Mouse (Mus musculus) CH12.LX (cell line): Measurements from ENCODE around the gene Il20rb. TPM values are rescaled to one million over a fixed set of nuclear protein-coding genes. Genes with fewer than 3 reads are reported as not detected.

Source experiments
- DNase-seq: peaks from one replicate; pipeline ENCODE4 v3.0.0-alpha.2; 2013; ENCODE audit errors: extremely low read depth
- H3K27ac ChIP-seq: 2 replicates; pipeline ENCODE4 v1.5.1; 2012; ENCODE audit warnings: low read depth, mild to moderate bottlenecking, control low read depth, moderate library complexity; ENCODE audit not compliant: insufficient read depth
- H3K27me3 ChIP-seq: replicated peaks from 2 replicates; pipeline ENCODE3; 2012; ENCODE audit warnings: inconsistent platforms
- H3K36me3 ChIP-seq, 2 experiments: replicated peaks in 1 of 2; 2 replicates each; pipeline versions ENCODE3 to v1.6.1; 2012; ENCODE audit warnings: inconsistent platforms in 1 of 2, low read length in 1 of 2, mild to moderate bottlenecking in 1 of 2, mixed read lengths in 1 of 2, moderate library complexity in 1 of 2; ENCODE audit not compliant: control insufficient read depth in 1 of 2, insufficient read depth in 1 of 2
- H3K4me1 ChIP-seq, 2 experiments: 2 replicates each; pipeline ENCODE4 v1.6.1; 2012; ENCODE audit warnings: inconsistent platforms in 1 of 2, moderate library complexity in 1 of 2; ENCODE audit not compliant: insufficient read depth in 2 of 2, control insufficient read depth in 1 of 2
- H3K4me2 ChIP-seq: 2 replicates; pipeline ENCODE4 v1.6.1; 2012; ENCODE audit warnings: low read depth, mild to moderate bottlenecking, control low read depth; ENCODE audit not compliant: poor library complexity, insufficient read depth, severe bottlenecking
- H3K4me3 ChIP-seq, 3 experiments: fragments of 150-350 bp in 1 of 3; sonication (generic) in 1 of 3; replicated peaks in 1 of 3; 2 replicates each; pipeline versions ENCODE3 to v1.5.1; 2011 to 2012; ENCODE audit warnings: low read depth in 2 of 3, low read length in 2 of 3, mild to moderate bottlenecking in 2 of 3, moderate library complexity in 2 of 3, control low read depth in 1 of 3, improper control_type of control experiment in 1 of 3, inconsistent platforms in 1 of 3, mixed read lengths in 1 of 3; ENCODE audit not compliant: poor library complexity in 1 of 3
- H3K79me2 ChIP-seq: replicated peaks from 2 replicates; pipeline ENCODE4 v1.6.1; 2012; ENCODE audit warnings: mild to moderate bottlenecking, moderate library complexity; ENCODE audit not compliant: control insufficient read depth, poor library complexity, insufficient read depth, severe bottlenecking; ENCODE audit errors: extremely low read depth
- H3K9ac ChIP-seq: 2 replicates; pipeline ENCODE4 v1.6.1; 2012; ENCODE audit warnings: low read depth, mild to moderate bottlenecking, control low read depth, moderate library complexity; ENCODE audit not compliant: insufficient read depth
- H3K9me3 ChIP-seq: replicated peaks from 2 replicates; pipeline ENCODE3; 2012; ENCODE audit warnings: low read length, inconsistent platforms, mixed read lengths
- CHD2 ChIP-seq: IDR thresholded peaks from 2 replicates; pipeline ENCODE4 v1.6.1; 2011; ENCODE audit warnings: low read length, improper control_type of control experiment
- E2F4 ChIP-seq: IDR thresholded peaks from 2 replicates; pipeline ENCODE4 v1.6.1; 2011; ENCODE audit warnings: low read depth, low read length, improper control_type of control experiment; ENCODE audit not compliant: insufficient replicate concordance
- ELF1 ChIP-seq: IDR thresholded peaks from 2 replicates; pipeline ENCODE4 v1.6.1; 2014; ENCODE audit warnings: low read depth, mild to moderate bottlenecking, inconsistent platforms, low read length, improper control_type of control experiment
- ETS1 ChIP-seq: conservative IDR thresholded peaks from 2 replicates; pipeline ENCODE4 v1.6.1; 2012; ENCODE audit warnings: low read depth, mild to moderate bottlenecking, inconsistent platforms, low read length, improper control_type of control experiment, moderate library complexity
- GABPA ChIP-seq: IDR thresholded peaks from 2 replicates; pipeline ENCODE4 v1.6.1; 2012; ENCODE audit warnings: low read depth, low read length, improper control_type of control experiment, inconsistent platforms; ENCODE audit not compliant: insufficient replicate concordance
- JUN ChIP-seq: IDR thresholded peaks from 2 replicates; pipeline ENCODE4 v1.6.1; 2011; ENCODE audit warnings: low read depth, mild to moderate bottlenecking, low read length, improper control_type of control experiment, moderate library complexity; ENCODE audit not compliant: insufficient read depth
- JUND ChIP-seq: conservative IDR thresholded peaks from 2 replicates; pipeline ENCODE4 v1.6.1; 2011; ENCODE audit warnings: low read depth, low read length, improper control_type of control experiment
- MAFK ChIP-seq: IDR thresholded peaks from 2 replicates; pipeline ENCODE4 v1.6.1; 2011; ENCODE audit warnings: low read length, improper control_type of control experiment; ENCODE audit not compliant: insufficient replicate concordance
- MAZ ChIP-seq: IDR thresholded peaks from 2 replicates; pipeline ENCODE4 v1.6.1; 2012; ENCODE audit warnings: low read depth, mild to moderate bottlenecking, inconsistent platforms, low read length, improper control_type of control experiment, moderate library complexity
- MEF2A ChIP-seq: IDR thresholded peaks from 2 replicates; pipeline ENCODE4 v1.6.1; 2014; ENCODE audit warnings: low read depth, mild to moderate bottlenecking, inconsistent platforms, low read length, improper control_type of control experiment, borderline replicate concordance
- RAD21 ChIP-seq: IDR thresholded peaks from 2 replicates; pipeline ENCODE4 v1.6.1; 2011; ENCODE audit warnings: low read depth, mild to moderate bottlenecking, low read length, improper control_type of control experiment, moderate library complexity
- SMC3 ChIP-seq: IDR thresholded peaks from 2 replicates; pipeline ENCODE4 v1.6.1; 2011; ENCODE audit warnings: low read depth, low read length, improper control_type of control experiment
- ZKSCAN1 ChIP-seq: IDR thresholded peaks from 2 replicates; pipeline ENCODE4 v1.6.1; 2012; ENCODE audit warnings: low read depth, inconsistent platforms, low read length, improper control_type of control experiment, borderline replicate concordance
- ZNF384 ChIP-seq: IDR thresholded peaks from 2 replicates; pipeline ENCODE4 v1.6.1; 2012; ENCODE audit warnings: low read depth, low read length, improper control_type of control experiment, inconsistent platforms
- dilution Hi-C: fragments of 300-500 bp; cut with MboI; formaldehyde crosslinking; loops from 2 replicates; pipeline ENCODE4 v1.14.3; 2020; ENCODE audit warnings: low sequenced_read_pairs; ENCODE audit not compliant: extremely low pct_unique_long_range_greater_than_20kb, extremely low pct_ligation_motif_present
- in situ Hi-C: fragments of 300-500 bp; cut with MboI; formaldehyde crosslinking; loops from 3 replicates; pipeline ENCODE4 v1.14.3; 2019; ENCODE audit warnings: low sequenced_read_pairs, low pct_ligation_motif_present, low pct_unique_long_range_greater_than_20kb, mixed read lengths
- polyA plus RNA-seq: library from polyadenylated mRNA; unstranded; fragments of >175 nt; gene quantifications from 2 replicates; pipeline ENCODE4 v1.2.1, GENCODE M21; 2012; ENCODE audit warnings: low read depth; ENCODE audit not compliant: insufficient read length
- total RNA-seq, 2 experiments: library from RNA; depleted of rRNA; stranded (reverse); fragments of 300-350 nt in 1 of 2; fragments of >200 nt in 1 of 2; gene quantifications; 2 replicates each; pipeline ENCODE4 v1.2.3; 2012 to 2014

Il20rb gene
- total and polyA plus RNA-seq, 3 experiments: 0.42 to 3.1 (median 1.2) TPM

DNA sequence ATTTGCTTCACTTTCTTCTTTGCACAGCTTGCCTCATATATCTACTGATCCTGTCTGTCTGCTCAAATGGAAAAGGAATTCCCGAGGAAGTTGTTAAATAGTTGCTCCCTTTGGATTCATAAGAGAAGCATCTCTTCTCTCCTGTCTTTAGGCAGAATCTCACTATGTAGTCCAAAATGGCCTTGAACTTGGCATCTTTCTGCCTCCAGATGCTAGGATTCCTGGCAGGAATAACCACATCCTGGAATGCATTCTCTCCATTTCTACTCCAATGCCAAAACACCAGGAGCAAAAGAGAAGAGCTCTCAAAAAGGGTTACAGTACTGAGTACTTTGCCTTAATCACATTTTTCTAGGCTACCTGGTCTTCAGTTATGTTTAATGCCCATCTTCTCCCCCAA, 44.7 kb upstream of the Il20rb start:
- Histone ChIP-seq H3K79me2 (peaks cover 24% of the 10 kb centered on the region), H3K36me3 (peaks cover 0 to 7% of the 10 kb centered on the region in 2 experiments), H3K27ac (no peak overlapping the region), H3K27me3 (no peaks in the 10 kb centered on the region), H3K4me1 (peaks cover 0 to 22% of the 10 kb centered on the region in 2 experiments; a peak in 2 of 4 replicates), H3K9me3 (peaks cover 10% of the 10 kb centered on the region), H3K4me3 (no peak overlapping the region), H3K9ac (no peak overlapping the region), H3K4me2 (no peak overlapping the region)
- in situ Hi-C loops (no loop called here), dilution Hi-C loops (no loop called here)
- TF ChIP-seq MAFK: no peak
- no peak for TF ChIP-seq ZKSCAN1
- no peak for TF ChIP-seq GABPA
- TF ChIP-seq E2F4: no peak
- DNase-seq: no peak

DNA sequence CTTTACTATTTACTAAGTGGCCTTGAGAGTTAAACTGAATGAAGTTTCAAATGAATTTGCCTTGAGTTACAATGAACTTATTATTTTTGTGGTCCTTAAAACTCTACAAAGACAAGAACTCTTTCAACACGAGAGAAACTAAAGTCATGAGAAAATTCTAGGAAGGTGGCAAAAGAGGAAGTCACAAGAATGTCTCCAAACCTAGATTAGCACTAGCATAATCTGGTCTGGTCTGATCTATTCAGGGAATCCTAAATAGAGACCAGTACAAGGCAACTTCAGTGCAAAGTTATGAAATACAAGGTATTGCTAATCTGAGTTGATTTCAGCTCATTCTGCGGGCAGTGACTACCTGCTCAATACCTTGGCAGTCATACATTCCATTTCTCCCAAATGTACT, 38.6 kb upstream of the Il20rb start:
- no peak overlapping the region for H3K9ac ChIP-seq
- peaks cover 0 to 4% of the 10 kb centered on the region in 2 experiments for H3K36me3 ChIP-seq
- H3K27ac ChIP-seq: no peak overlapping the region
- H3K4me3 ChIP-seq: no peak overlapping the region
- dilution Hi-C loops: no loop called here
- DNase-seq: no peak
- no peaks in the 10 kb centered on the region for H3K27me3 ChIP-seq
- H3K9me3 ChIP-seq: peaks cover 6% of the 10 kb centered on the region
- in situ Hi-C loops: no loop called here
- H3K79me2 ChIP-seq: peaks cover 22% of the 10 kb centered on the region
- H3K4me1 ChIP-seq: peaks cover 0 to 31% of the 10 kb centered on the region in 2 experiments; a peak in 2 of 4 replicates
- H3K4me2 ChIP-seq: no peak overlapping the region
- TF ChIP-seq MAZ (no peak), CHD2 (no peak), RAD21 (no peak), ETS1 (no peak), ZNF384 (no peak), JUND (no peak), SMC3 (no peak), MEF2A (no peak)

DNA sequence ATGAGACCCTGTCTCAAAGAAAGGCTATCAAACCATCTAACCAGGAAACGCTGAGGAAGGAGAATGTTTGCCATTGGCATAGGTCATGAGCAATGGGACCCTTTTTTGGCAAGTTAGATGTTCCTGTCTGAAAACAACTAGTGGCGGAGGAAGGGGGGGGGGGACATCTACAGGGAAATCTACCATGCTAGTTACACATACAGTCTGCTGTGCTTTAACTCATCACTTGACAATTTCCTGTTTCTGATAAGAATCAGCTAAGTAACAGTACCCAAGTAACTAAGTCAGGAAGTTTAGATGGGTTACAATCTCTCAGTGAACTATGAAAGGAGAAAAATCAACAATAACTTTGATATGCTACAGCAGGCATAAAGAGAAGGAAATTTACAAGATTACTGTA, 35.4 kb upstream of the Il20rb start:
- H3K36me3 ChIP-seq: peaks cover 0 to 4% of the 10 kb centered on the region in 2 experiments
- no peaks in the 10 kb centered on the region for H3K27me3 ChIP-seq
- no peak overlapping the region for H3K27ac ChIP-seq
- dilution Hi-C loops (no loop called here), in situ Hi-C loops (no loop called here)
- no peak for TF ChIP-seq CHD2
- no peak for TF ChIP-seq ZNF384
- no peak for TF ChIP-seq MEF2A
- no peak for TF ChIP-seq JUN
- no peak for TF ChIP-seq ELF1
- peaks cover 0 to 25% of the 10 kb centered on the region in 2 experiments; a peak in 2 of 4 replicates for H3K4me1 ChIP-seq
- no peak overlapping the region for H3K9ac ChIP-seq
- no peak overlapping the region for H3K4me3 ChIP-seq
- no peaks in the 10 kb centered on the region for H3K9me3 ChIP-seq
- H3K79me2 ChIP-seq: peaks cover 16% of the 10 kb centered on the region
- no peak for DNase-seq
- no peak overlapping the region for H3K4me2 ChIP-seq
